Mouse (Mus musculus) kidney, adult 2 months (tissue): Measurements from ENCODE around the gene Aurkb.

Experiments
- CTCF ChIP-seq: fragments of 200-500 bp; conservative IDR thresholded peaks from 2 replicates; pipeline ENCODE4 v1.5.1; 2011; ENCODE audit warnings: low read depth, mild to moderate bottlenecking, control low read depth, low read length, moderate library complexity, mixed read lengths; ENCODE audit not compliant: insufficient read depth, insufficient read length
- POLR2A ChIP-seq: fragments of 200-500 bp; IDR thresholded peaks from one replicate; pipeline ENCODE4 v1.6.1; 2011; ENCODE audit warnings: low read depth, low read length, control low read depth

- TF ChIP-seq POLR2A (no peak), CTCF (no peak)
Measured at GRCm38 (mm10) chr11:69037231-69038061, 8.0 kb upstream of the Aurkb start.
